Mouse (Mus musculus) embryonic stem cell, embryonic (primary cell): ENCODE measurements around the gene Etv1.

Experiments
- CTCF ChIA-PET, 4 experiments: fragments of 300-600 bp in 2 of 4; fragments of 350-600 bp in 2 of 4; sonication (Branson Sonifier 250); formaldehyde crosslinking; loops; one replicate each; lab custom pipeline; 2022; ENCODE audit warnings: inconsistent platforms in 2 of 4; lab: Charles Lee
- POLR2A ChIA-PET, 4 experiments: fragments of 300-600 bp in 2 of 4; fragments of 350-600 bp in 2 of 4; sonication (Branson Sonifier 250); formaldehyde crosslinking; loops; one replicate each; lab custom pipeline; 2022; ENCODE audit warnings: antibody characterized with exemption in 4 of 4, inconsistent platforms in 1 of 4; lab: Charles Lee

Gene Etv1

GRCm38 (mm10) chr12:38779186-38779777 lies at the start of gene Etv1:
Gene Etv1, plus strand, starts transcription at chr12:38779380.
- POLR2A ChIA-PET = interaction anchor here (0.6 to 4.5 kb wide), 38 partner anchors 9 to 1444 kb away, joined by 3 to 38 read pairs (median 5); no protein-coding TSS in a partner anchor
- CTCF ChIA-PET = no interaction called here

- POLR2A ChIA-PET = interaction anchor here in 2 of 4 experiments (1.8 to 2.7 kb wide), 3 partner anchors 49 to 51 kb away, joined by 8 to 26 read pairs (median 19); partner anchors contain the start of gene Etv1 (in 2 of the 2)
- CTCF ChIA-PET = no interaction called here
Observed at GRCm38 (mm10) chr12:38729661-38730060, 49.5 kb upstream of the Etv1 start.

- POLR2A ChIA-PET = interaction anchor here in 3 of 4 experiments (0.8 to 2.7 kb wide), 5 partner anchors 47 to 49 kb away, joined by 3 to 26 read pairs (median 8); partner anchors contain the start of gene Etv1 (in 3 of the 3)
- CTCF ChIA-PET = no interaction called here
Observed at GRCm38 (mm10) chr12:38730791-38731190, 48.4 kb upstream of the Etv1 start.

- ChIA-PET POLR2A (interaction anchor here in 1 of 4 experiments (1.8 kb wide), 1 partner anchor 20 kb away, joined by 5 read pairs; the partner anchor contains the start of gene Etv1), CTCF (no interaction called here)
Observed at GRCm38 (mm10) chr12:38759322-38759721, 19.9 kb upstream of the Etv1 start.

GRCm38 (mm10) chr12:38777316-38777715 lies 1.9 kb upstream of the Etv1 start:
- CTCF ChIA-PET = no interaction called here
- POLR2A ChIA-PET = interaction anchor here in 3 of 4 experiments (0.6 to 4.5 kb wide), 5 partner anchors 12 to 1446 kb away, joined by 3 to 38 read pairs (median 3); no protein-coding TSS in a partner anchor

- ChIA-PET POLR2A (interaction anchor here in 3 of 4 experiments (0.5 to 4.5 kb wide), 19 partner anchors 8 to 1445 kb away, joined by 3 to 38 read pairs (median 5); no protein-coding TSS in a partner anchor), CTCF (no interaction called here)
Observed at GRCm38 (mm10) chr12:38777957-38778298, 1.3 kb upstream of the Etv1 start.

- ChIA-PET POLR2A (interaction anchor here (0.5 to 4.5 kb wide), 39 partner anchors 8 to 1445 kb away, joined by 3 to 38 read pairs (median 5); no protein-coding TSS in a partner anchor), CTCF (no interaction called here)
Observed at GRCm38 (mm10) chr12:38778299-38779075, 693 bp upstream of the Etv1 start.

- CTCF ChIA-PET = interaction anchor here in 1 of 4 experiments (0.6 kb wide), 2 partner anchors 152 to 315 kb away, joined by 4 read pairs; no protein-coding TSS in a partner anchor
- POLR2A ChIA-PET = interaction anchor here in 2 of 4 experiments (0.5 to 4.5 kb wide), 20 partner anchors 9 to 1443 kb away, joined by 3 to 38 read pairs (median 5); no protein-coding TSS in a partner anchor
Observed at GRCm38 (mm10) chr12:38780006-38780954, 1.1 kb downstream of the Etv1 start.

- ChIA-PET CTCF (no interaction called here), POLR2A (interaction anchor here in 2 of 4 experiments (0.5 to 4.5 kb wide), 11 partner anchors 8 to 521 kb away, joined by 3 to 38 read pairs (median 8); no protein-coding TSS in a partner anchor)
Observed at GRCm38 (mm10) chr12:38780955-38781304, 1.8 kb downstream of the Etv1 start.

GRCm38 (mm10) chr12:38781686-38782085 lies 2.5 kb downstream of the Etv1 start:
- ChIA-PET CTCF (no interaction called here), POLR2A (interaction anchor here in 2 of 4 experiments (0.8 to 4.5 kb wide), 3 partner anchors 7 to 25 kb away, joined by 3 to 38 read pairs (median 8); no protein-coding TSS in a partner anchor)

- CTCF ChIA-PET = no interaction called here
Observed at GRCm38 (mm10) chr12:38783291-38783690, 4.1 kb downstream of the Etv1 start.

GRCm38 (mm10) chr12:38784221-38784620 lies 5.0 kb downstream of the Etv1 start:
- CTCF ChIA-PET = no interaction called here

More at GRCm38 (mm10) chr12:38783291-38783690, 4.1 kb downstream of the Etv1 start:
- POLR2A ChIA-PET = no interaction called here

GRCm38 (mm10) chr12:38786571-38786970 lies 7.4 kb downstream of the Etv1 start:
- CTCF ChIA-PET = no interaction called here
- POLR2A ChIA-PET = interaction anchor here in 1 of 4 experiments (5.7 kb wide), 1 partner anchor 7 kb away, joined by 38 read pairs; the partner anchor contains the start of gene Etv1

More at GRCm38 (mm10) chr12:38784221-38784620, 5.0 kb downstream of the Etv1 start:
- POLR2A ChIA-PET = no interaction called here

GRCm38 (mm10) chr12:38787704-38788103 lies 8.5 kb downstream of the Etv1 start:
- ChIA-PET POLR2A (interaction anchor here in 1 of 4 experiments (5.7 kb wide), 1 partner anchor 8 kb away, joined by 38 read pairs; the partner anchor contains the start of gene Etv1), CTCF (no interaction called here)

- POLR2A ChIA-PET = interaction anchor here in 3 of 4 experiments (1.3 to 5.7 kb wide), 3 partner anchors 9 to 10 kb away, joined by 3 to 38 read pairs (median 8); partner anchors contain the start of gene Etv1 (in 3 of the 3)
- CTCF ChIA-PET = no interaction called here
Observed at GRCm38 (mm10) chr12:38788621-38789020, 9.4 kb downstream of the Etv1 start.

GRCm38 (mm10) chr12:38789789-38790355 lies 10.7 kb downstream of the Etv1 start:
- ChIA-PET POLR2A (interaction anchor here in 3 of 4 experiments (1.2 to 5.7 kb wide), 4 partner anchors 11 to 14 kb away, joined by 3 to 38 read pairs (median 6); partner anchors contain the start of gene Etv1 (in 3 of the 3)), CTCF (no interaction called here)

- ChIA-PET POLR2A (interaction anchor here in 2 of 4 experiments (0.6 to 0.7 kb wide), 2 partner anchors 13 to 15 kb away, joined by 3 to 7 read pairs; no protein-coding TSS in a partner anchor), CTCF (no interaction called here)
Observed at GRCm38 (mm10) chr12:38793076-38793475, 13.9 kb downstream of the Etv1 start.
